Mouse (Mus musculus) CH12F3 (cell line): ENCODE data around the gene Itpk1.

Source experiments
- in situ Hi-C: fragments of 300-500 bp; cut with MboI; formaldehyde crosslinking; loops from 2 replicates; pipeline ENCODE4 v1.14.3; 2020; ENCODE audit warnings: low sequenced_read_pairs

The Itpk1 gene

GRCm38 (mm10) chr12:102714654-102715395 lies 10.1 kb upstream of the Itpk1 start:
- in situ Hi-C loops: no loop called here

GRCm38 (mm10) chr12:102714116-102714515 lies 9.4 kb upstream of the Itpk1 start:
- in situ Hi-C loops: no loop called here

DNA sequence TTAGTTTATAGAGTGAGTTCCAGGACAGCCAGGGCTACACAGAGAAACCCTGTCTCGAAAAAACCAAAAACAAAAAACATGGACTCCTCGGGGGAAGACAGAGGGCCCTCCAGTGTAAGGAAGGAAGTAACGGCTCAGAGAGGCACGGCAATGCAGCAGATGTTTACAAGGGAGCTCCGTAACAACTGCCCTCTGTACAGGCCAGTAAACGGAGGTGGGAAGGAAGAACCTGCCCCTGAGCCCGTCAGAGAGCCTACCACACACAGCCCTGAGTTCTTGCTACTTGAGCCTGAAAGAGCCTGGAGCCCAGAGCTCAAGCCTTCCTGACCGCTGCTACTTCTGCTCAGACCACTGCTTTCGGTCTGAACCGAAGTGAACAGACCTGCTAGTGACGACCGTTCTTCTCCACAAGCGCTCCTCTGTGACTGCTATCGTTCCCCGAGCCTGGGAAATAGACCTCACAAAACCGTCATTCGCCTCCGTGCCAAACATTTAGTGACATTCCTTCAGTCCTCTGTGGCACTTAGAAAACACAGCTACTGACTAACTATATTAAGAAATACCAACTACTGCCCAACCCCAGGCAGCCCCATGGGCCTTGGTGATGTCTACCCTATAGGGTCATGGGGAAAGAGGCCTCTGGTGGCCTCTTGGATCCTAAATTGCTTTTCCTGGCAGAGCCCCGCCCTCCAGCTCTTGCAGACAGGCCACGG lies 8.6 kb upstream of the Itpk1 start:
- in situ Hi-C loops: no loop called here

- in situ Hi-C loops: no loop called here
Observed at GRCm38 (mm10) chr12:102710851-102711375, 6.2 kb upstream of the Itpk1 start.

- in situ Hi-C loops: loop anchor here (5.0 kb wide), 1 partner anchor 133 kb away; no protein-coding TSS in a partner anchor
Observed at GRCm38 (mm10) chr12:102709896-102710295, 5.2 kb upstream of the Itpk1 start.

DNA sequence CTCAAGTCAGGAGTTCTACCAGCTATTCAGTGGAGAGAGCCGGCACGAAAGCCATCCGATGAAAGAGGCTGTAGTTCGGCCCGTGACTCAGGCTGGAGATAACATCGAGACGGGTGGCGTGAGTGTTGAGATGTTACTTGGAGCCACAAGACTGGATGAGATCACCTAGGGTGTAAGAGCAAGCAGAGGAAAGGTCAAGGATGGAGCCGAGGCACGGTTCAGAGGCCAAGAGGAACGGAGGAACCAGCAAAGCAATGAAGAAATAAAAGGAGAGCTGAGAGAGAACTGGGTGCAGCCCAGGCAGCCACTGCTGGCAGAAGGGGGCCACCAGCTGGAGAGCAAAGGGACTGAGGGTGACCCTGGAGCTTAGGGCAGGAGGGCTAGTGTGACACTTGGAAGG lies 3.5 kb upstream of the Itpk1 start:
- in situ Hi-C loops: loop anchor here (5.0 kb wide), 1 partner anchor 131 kb away; no protein-coding TSS in a partner anchor

DNA sequence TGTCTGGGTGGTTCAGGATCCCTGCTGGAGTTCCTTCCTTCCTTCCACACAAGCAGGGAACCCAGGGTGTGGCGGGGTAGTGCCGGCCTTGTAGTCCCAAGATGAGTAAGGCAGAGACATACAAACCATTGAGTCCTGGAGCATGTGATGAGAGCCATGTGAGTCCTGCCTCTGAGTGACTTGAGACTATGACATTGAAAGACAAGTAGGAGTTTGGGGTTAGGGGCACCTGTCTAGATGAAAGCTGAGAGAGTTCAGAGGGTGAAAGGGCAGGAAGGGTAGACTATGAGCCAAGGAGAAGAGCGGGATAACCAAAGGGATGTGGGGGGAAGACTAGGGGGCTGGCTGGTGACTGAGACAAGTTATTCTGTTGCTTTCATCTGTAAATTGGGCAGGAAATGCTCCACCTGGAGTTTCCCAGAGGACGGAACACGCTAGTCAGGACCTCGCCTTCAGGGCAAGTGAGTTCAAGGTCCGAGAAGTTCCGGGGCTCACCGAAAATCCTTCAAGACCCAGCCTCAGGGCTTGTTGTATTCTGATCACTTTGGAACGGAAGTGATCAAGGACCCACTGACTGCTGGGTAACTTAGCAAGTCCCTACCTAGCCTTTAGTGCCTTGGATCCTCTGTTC lies 2.2 kb upstream of the Itpk1 start:
- in situ Hi-C loops: loop anchor here (5.0 kb wide), 1 partner anchor 130 kb away; no protein-coding TSS in a partner anchor

GRCm38 (mm10) chr12:102705906-102706640 lies 1.3 kb upstream of the Itpk1 start:
- in situ Hi-C loops: loop anchor here (5.0 kb wide), 1 partner anchor 129 kb away; no protein-coding TSS in a partner anchor

DNA sequence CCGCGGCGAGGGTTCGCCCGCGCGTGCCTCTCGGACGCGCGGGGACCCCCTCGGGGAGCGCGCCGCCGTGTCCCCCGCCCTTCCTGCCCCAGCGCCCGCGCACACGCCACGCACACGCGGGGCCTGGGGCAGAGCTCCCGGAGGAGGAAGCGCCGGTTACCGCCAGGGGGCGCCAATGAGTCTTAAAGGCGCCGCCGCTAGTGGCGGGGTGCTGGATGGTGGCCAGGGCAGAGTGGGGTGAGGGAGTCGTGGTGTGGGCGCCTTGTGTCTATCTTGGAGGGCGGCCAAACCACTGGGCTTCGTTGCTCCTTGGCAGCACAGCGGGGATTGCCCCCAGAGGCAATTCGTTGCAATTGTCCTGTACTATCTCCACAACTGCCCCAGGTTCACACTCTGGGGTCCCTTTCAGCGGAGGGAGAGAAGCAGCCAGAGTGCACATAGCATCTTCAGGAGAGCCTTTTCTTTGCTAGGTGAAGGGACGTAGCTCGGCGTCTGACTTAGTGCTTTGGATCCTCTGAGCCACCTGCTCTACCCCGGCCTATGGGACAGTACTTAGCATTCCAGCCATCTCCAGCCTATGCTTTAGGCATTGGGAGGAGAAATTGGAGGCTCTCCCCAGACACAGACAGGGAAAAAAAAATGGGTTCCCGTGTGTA lies 614 bp upstream of the Itpk1 start:
- in situ Hi-C loops: loop anchor here (5.0 kb wide), 1 partner anchor 128 kb away; no protein-coding TSS in a partner anchor

- in situ Hi-C loops: no loop called here
Observed at GRCm38 (mm10) chr12:102703921-102704408, 765 bp downstream of the Itpk1 start.

GRCm38 (mm10) chr12:102703441-102703840 lies 1.3 kb downstream of the Itpk1 start:
- in situ Hi-C loops: no loop called here

DNA sequence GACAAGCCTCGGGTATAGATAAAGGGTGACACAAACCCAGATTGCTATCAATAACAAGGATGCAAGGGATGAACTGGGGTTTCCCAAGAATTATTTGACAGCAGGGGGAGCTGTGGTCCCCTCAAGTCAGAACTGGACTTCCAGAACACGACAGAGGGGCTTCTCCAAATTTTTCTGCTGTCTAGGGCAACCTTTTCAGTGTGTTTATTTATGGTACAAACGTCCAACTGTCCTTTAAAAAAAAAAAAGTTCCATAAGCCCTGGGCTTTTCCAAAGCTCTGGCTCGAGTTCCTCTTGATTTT lies 1.7 kb downstream of the Itpk1 start:
- in situ Hi-C loops: no loop called here

- in situ Hi-C loops: no loop called here
Observed at GRCm38 (mm10) chr12:102702356-102703110, 2.2 kb downstream of the Itpk1 start.

DNA sequence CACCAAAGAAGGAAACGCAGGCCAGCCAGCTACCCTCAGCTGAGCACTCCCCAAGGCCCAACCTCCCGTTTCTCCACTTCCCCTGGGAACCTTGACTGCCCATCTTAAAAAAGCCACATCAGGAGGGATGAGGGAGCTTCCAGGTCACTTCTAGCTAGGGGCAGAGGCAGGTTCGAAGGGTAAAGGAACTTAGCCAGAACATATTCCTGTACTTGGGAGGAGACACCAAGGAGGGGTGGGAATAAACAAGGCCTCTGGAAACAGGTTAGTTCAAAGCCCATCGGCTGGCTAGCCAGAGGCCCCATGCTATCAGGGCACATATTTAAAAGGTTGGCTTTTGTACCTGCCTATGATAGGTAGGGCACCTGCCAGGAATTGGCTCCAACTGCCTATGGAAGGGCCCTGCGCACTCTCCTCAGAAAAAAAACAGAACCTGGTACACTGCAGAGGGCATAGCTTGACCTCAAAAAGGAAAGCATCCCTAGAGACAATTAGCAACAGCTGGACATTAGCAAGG lies 3.0 kb downstream of the Itpk1 start:
- in situ Hi-C loops: no loop called here

DNA sequence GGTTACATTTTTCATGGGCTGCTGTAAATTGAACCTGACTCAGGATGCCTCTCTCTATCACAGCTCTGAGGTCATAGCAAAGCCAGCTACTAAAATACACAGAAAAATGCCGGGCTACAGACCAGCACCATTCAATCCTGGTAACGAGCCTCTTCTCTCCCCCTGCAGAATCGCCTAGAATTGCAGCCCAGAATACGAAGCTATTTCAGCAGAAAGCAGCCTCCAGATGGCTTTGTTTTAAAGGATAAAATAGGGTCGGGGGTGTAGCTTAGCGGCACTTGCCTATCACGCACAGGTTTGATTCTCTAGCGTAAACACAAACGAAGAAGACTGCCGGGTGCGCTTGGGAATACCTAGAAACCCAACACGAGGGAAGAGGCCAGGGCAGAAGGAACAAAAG lies 4.3 kb downstream of the Itpk1 start:
- in situ Hi-C loops: no loop called here

DNA sequence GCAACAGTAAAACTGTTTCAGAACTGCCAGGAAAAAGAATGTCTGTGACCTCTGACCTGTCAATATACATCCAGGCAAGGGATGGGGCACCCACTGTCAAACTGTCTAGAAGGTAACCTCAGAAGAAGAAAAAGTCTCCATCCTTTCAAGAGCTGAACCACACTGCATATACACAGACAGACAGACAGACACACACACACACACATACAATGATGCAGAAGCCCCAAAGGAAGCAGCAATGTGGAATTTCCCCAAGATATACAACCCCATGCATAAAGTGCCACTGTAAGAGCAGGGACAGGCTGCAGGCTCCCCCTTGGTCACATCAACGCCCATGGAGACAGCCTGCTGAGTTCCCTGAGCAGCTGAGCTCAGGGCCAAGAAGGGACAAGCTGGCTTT lies 5.6 kb downstream of the Itpk1 start:
- in situ Hi-C loops: no loop called here

DNA sequence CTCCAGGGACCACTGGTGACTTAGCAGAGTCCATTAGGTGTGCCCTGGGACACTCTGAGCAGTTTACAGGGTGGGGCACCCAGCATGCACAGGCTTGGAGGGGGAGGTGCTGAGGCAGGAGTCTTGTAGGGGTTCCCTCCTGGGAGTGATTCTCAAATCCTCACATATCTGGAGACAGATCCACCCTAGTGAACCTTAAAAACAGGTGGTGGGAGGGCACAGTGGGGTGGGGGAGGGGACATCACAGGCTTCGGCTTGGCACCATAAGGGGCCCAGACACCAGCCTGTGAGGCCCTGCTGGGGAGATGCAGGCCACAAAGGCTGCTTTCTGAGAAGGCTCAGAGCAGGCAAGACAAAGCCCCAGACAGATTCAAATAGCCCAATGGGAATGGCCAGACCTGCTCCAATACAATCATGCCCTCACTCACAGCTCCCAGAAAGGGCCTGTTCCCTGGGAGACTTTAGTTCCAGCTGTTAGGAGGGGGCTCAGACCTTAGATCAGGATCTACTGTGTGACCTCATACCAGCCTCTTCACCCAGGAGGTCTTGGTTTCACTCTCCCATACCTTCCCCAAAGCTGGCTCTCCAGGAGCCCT lies 6.5 kb downstream of the Itpk1 start:
- in situ Hi-C loops: no loop called here

- in situ Hi-C loops: no loop called here
Observed at GRCm38 (mm10) chr12:102697381-102697780, 7.3 kb downstream of the Itpk1 start.
